Mouse (Mus musculus): Measurements from ENCODE around the gene Chmp1a.
"Not testable (repeated sequence)": the region's sequence is repeated elsewhere in the genome, so short reads cannot be mapped to it uniquely, and the experiment has no call there.

The Chmp1a gene

DNA sequence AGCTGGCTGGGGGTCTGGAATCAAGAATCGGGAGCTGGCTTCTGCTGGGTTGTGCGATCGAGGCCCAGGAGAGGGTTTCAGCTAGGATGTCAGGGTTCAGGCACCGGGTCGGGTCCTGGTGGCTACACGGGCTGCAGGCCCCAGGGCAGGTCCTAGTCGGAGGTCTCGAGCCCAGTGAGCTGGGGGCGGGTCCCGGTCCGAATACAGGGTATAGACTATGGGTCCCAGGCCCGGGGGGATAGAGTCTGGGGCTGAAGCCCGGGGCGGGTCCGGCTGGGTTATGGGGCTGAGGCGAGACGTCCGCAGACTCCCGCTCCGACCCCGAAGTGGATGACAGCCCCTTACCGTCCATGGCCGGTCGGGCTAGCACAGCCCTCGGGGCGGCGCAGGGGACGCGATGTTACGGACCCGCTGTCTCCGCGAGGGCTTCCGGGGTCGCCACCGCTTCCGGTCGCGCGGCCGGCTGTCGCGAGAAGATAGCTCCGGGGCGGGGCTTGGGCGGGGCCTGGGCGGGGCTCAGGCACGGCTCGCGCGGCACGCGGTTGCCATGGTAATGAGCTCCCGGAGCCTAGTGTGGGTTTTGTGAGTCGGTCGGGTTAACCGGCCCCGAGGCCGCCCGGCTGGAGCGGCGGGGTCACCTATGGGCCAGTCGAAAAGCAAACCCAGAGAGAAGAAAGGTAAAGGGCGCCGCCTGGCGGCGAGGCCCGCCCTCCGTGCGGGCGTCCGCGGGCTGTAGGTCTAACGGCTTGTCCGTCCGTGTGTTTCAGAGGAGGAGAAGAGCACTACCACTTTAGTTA lies at the start of gene Chmp1a, which contains the start of gene Spata33:
Gene Chmp1a (minus strand): TSS at position 443 of the 797 bp plus-strand sequence.
Gene Spata33 (plus strand): TSS at position 512 of the 797 bp plus-strand sequence.
- DNase-seq (ENCODE audit: low read depth, low spot score) = no peak

DNA sequence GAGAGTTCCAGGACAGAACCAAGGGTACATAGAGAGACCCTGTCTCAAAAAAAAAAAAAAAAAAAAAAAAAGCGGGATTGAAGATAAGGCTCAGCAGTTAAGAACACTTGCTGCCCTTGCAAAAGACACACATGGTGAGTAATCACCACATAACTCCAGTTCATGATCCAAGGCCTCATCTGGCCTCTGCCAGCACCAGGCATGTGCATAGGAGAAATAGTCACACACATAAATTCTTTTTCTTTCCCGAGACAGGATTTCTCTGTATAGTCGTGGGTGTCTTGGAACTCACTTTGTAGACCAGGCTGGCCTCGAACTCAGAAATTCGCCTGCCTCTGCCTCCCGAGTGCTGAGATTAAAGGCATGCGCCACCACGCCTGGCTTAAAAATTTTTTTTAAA lies 45.0 kb upstream of the Chmp1a start:
- not testable (repeated sequence) for DNase-seq (ENCODE audit: low read depth, low spot score)

DNA sequence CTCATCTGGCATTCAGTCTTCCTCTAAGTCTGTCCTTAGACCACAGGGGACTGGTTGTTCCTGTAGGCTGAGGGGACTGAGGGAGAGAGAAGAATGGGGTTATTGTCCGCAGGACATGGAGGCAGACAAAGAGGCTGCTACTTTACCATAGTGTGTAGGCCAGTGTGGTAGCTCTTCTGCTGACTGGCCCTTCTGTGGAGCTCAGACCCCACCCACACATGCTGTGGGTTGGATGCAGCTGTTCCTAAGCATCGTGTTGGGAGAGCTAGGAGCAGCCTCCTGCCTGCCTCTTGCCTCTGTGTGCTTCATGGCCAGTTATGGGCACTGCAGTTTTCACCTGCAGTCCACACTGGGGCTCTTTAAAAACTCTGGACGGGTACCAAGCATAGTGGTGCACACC lies 44.6 kb upstream of the Chmp1a start:
- DNase-seq (ENCODE audit: low read depth, low spot score) = peak; percentile 86

DNA sequence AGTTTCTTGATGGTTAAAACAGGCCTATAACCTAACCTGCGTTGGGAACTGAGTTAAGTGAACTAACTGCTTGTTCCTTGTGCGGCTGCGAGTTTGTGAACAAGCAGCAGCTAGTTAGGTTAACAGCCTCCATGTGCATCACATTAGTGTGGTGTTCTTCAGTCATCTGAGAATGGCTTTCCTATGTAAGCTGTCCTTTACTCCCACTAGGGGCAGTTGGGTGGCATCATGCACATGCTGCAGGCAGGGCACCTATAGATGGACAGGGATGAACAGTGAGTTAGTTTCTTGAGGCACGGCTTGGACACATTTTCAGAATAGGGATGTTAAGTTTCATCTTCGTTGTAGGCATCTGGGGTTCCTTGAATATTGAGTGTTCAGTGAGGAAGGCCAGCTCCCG lies 42.6 kb upstream of the Chmp1a start:
- DNase-seq (ENCODE audit: low read depth, low spot score) = no peak

DNA sequence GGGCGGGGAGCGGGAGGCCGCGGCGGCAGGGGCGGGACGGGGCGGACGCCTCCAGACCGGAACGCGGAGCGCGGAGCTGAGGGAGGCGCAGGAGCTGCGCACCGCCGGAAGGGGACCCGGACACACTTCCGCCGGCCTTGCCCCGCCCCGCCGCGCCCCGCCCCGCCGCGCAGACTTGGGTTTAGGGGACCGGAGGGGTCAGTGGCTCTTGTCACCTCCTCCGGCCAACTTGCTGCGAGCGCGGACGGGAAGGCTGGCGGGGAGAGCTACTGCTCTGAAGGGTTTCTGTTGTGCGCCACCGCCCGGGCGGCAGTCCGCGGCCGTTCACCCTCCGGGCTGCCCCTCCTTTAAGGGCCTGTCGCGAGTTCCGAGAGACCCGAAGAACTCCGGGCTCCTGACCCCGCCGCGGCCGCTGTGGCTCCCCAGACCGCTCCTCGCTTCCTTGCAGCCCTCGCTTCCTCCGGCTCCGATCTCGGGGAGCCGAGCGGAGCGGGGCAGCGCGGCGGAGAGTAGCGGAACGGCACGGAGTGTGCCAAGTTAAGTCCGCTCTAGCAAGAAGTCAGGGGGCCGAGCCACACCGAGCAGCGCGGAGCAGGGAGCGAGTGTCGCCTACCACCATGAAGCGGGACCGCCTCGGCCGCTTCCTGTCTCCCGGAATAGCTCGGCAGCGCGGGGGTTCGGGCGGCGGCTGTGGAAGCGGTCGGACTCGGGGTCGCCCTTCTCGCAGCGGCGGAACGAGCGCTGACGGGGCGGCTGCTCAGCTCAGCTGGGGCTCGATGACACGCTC lies 41.7 kb upstream of the Chmp1a start, which contains the start of the genes Zfp276 and Vps9d1:
Gene Zfp276 (plus strand): TSS at position 97 of the 787 bp plus-strand sequence.
Gene Vps9d1 (minus strand): TSS at position 250 of the 787 bp plus-strand sequence.
- no peak for DNase-seq (ENCODE audit: low read depth, low spot score)

DNA sequence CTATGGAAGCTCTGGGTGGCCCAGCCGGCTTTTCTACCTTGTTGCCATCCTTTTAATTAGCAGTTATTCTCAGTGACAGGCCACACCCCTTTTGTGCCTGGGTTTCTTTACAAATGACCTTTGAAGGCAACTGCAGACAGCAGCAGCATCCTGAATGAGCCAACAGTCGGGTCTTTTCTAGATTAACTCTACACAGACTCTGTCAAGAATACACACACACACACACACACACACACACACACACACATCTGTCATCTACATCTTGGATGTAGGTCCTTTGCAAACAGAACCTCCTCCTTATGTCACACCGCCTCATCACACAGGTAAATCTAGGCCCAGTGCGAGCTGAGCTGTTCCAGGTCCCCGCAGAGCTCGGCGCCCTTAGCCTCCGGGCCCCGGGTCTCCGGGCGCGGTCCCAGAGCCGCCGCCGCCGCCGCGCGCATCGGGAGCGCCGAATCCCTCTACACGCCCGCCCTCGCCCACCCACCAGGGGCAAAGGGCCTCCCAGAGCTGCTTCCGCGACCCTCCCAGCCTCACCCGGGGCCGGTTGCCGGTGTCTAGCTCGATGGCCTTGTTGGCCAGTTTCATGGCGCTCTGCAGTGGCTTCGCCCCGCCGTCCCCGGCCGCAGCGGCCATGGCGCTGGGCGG lies 41.0 kb upstream of the Chmp1a start:
- DNase-seq (ENCODE audit: low read depth, low spot score) = no peak

GRCm38 (mm10) chr8:123252925-123253324 lies 40.4 kb upstream of the Chmp1a start:
- no peak for DNase-seq (ENCODE audit: low read depth, low spot score)

GRCm38 (mm10) chr8:123250940-123251339 lies 38.4 kb upstream of the Chmp1a start:
- DNase-seq (ENCODE audit: low read depth, low spot score) = no peak

GRCm38 (mm10) chr8:123248596-123248995 lies 36.0 kb upstream of the Chmp1a start:
- DNase-seq (ENCODE audit: low read depth, low spot score) = no peak

DNA sequence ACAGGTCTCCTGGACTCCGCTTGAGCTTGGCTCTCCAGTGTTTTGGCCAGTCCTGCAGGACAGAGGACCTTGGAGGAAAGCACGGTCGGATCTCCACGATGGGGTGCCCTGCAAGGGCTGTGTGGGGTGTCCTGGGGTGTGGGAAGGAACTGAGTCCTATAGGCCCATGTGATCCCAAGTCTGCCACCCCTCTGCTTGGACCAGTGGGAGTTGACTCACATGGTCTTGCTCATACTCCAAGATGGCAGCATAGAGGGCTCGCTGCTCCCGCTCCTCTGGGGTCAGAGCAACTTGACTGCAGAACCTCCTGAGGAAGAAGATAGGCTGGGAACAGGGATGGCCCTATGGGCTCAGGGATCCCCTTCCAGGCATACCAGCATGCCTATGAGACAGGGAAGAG lies 35.2 kb upstream of the Chmp1a start:
- DNase-seq (ENCODE audit: low read depth, low spot score) = no peak

- no peak for DNase-seq (ENCODE audit: low read depth, low spot score)
These were observed 33.0 kb upstream of the Chmp1a start for GRCm38 (mm10) chr8:123245543-123245942.

DNA sequence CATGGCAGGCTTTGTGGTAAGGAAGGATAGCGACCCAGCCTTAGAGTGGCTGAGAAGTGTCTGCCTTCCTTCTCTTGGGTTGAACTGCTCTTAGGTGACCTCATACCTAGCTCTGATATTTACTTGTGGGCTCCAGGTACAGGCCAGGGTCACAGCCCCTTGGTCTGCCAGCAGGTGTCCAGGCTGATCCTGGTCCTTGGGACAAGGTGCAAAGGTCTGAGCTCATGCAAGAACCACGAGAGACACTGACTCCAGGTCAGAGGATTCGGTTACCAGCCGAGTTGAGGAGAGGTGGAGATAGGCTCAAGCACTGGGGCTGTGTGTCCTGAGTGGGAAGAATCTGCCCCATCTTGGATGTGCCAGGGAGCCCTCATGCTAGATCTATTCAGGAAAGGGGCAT lies 31.8 kb upstream of the Chmp1a start:
- DNase-seq (ENCODE audit: low read depth, low spot score) = no peak

DNA sequence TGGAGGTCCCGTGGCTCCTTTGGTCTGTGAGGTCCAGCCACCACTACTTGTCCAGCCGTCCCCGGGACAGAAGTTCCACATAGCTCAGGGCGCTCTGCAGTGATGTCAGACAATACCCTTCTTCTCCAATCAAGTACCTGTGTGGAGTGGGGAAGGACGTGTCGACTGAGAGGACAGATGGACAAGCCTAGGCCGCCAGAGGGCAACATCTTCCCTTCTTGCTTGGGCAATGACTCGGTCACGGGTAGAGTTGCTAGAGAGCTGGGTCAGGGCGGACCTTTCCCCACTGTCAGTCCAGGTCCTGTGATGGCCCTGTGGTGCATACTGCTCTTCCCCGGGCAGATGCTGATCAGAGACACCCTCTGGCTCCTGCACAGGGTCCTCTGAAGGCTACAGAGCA lies 30.5 kb upstream of the Chmp1a start:
- DNase-seq (ENCODE audit: low read depth, low spot score) = no peak

GRCm38 (mm10) chr8:123242107-123242923 lies 29.8 kb upstream of the Chmp1a start:
- DNase-seq (ENCODE audit: low read depth, low spot score) = no peak

GRCm38 (mm10) chr8:123239398-123239797 lies 26.8 kb upstream of the Chmp1a start:
- no peak for DNase-seq (ENCODE audit: low read depth, low spot score)

DNA sequence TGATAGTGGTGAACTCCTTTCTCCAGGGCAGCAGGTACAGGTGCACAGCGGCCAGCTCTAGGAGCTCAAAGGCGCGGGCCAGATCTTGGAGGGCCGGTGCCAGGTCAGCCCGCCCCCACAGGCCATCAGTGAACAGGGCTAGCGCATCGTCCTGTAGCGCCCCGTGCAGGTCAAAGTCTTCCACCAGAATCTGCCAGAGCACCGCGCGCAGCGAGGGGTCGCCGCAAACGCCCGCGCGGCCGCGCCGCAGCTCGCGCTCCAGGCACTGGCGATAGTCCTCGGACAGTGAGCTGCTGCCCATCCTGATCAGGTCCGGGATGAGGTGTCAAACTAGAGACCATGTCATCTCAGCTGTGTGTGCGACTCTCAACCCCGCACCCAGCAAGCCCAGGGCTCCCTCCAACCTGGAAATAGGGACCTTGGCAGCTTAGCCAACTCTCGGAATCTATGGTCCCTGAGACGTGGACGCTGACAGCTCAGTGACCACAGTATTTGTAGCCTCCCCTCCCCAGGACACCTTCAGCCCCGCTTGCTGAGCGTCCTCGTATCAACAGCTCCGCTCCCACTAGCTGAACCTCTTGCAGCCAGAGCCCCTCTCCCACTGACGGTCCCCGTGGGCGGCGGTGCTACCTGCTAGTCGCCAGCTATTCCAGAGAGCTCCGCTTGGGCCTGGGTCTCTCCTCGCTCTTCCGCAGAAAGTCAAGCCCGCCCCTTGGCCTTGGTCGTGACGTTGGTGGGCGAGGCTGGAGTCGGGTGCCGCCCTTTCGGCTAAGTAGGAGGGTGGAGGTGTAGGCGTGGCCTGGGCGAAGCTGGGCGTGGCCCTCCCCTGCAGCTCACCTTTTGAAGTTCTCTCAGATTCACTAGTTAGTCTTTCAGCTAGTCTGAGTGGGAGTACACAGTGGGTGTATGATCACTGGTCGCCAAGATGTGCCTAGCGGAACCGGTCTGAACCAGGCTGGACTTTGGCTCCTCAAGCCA lies 23.2 kb upstream of the Chmp1a start, which contains the start of gene Spata2l:
Gene Spata2l (minus strand): TSS at position 714 of the 978 bp plus-strand sequence.
- peak; percentile 85 for DNase-seq (ENCODE audit: low read depth, low spot score)

DNA sequence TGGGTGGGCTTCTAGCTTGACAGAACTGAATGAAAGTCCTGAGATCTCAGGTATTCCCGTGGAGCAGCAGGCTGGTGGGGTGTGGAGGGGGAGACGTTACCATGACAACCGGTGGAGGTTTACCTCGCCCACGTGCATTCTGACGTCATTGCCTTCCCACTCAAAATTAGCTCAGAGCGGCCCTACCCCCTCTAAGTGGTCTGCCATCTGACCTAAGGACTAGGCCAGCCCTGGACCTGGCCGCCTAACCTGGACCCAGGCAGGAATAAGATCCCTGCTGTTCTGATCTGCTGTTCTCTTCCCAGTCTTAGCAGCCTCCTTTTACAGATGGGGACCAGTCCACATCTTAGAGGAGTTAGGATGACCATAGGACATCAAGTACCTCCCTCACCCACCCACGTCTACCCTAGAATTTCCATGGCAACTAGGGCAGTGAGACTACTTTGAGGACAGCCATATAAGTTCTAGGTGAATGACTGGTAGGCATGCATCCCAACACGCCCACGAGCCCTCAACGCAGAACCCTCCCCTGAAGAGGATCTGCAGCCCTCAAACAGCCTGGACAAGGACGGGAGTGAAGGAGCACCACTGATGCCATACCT lies 22.5 kb upstream of the Chmp1a start:
- peak; percentile 89 for DNase-seq (ENCODE audit: low read depth, low spot score)

DNA sequence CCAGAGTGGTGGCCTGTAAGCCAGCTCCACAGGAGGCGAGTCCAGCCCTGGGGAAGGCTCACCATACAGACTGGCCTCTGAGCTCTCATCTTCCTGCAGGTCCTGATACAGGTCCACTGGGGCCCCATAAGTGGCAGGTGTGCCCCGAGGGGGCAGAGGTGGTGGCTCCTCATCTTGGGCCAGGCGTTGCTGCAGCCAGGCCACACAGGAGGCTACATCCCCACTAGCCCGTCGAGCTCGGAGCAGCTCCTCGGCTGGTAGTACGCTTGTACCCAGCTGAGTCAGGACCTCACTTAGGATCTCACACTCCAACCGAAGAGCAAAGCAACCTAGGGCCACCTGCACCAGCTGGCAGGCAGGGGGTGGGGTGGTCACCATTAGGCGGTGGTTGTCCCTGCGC lies 21.2 kb upstream of the Chmp1a start:
- no peak for DNase-seq (ENCODE audit: low read depth, low spot score)

GRCm38 (mm10) chr8:123233300-123233699 lies 20.7 kb upstream of the Chmp1a start:
- no peak for DNase-seq (ENCODE audit: low read depth, low spot score)

Measured in telencephalon, adult 2 months (tissue).